Mouse (Mus musculus) CH12.LX (cell line): ENCODE results near the gene H3f3b. TPM values are rescaled to one million over a fixed set of nuclear protein-coding genes. Genes with fewer than 3 reads are reported as not detected.
A peak's percentile ranks its signal among the peaks of the same experiment; 100 is the strongest.

Source experiments
- DNase-seq: peaks from one replicate; pipeline ENCODE4 v3.0.0-alpha.2; 2013; ENCODE audit errors: extremely low read depth
- H3K27ac ChIP-seq: 2 replicates; pipeline ENCODE4 v1.5.1; 2012; ENCODE audit warnings: low read depth, mild to moderate bottlenecking, control low read depth, moderate library complexity; ENCODE audit not compliant: insufficient read depth
- H3K27me3 ChIP-seq: replicated peaks from 2 replicates; pipeline ENCODE3; 2012; ENCODE audit warnings: inconsistent platforms
- H3K36me3 ChIP-seq, 2 experiments: replicated peaks in 1 of 2; 2 replicates each; pipeline versions ENCODE3 to v1.6.1; 2012; ENCODE audit warnings: inconsistent platforms in 1 of 2, low read length in 1 of 2, mild to moderate bottlenecking in 1 of 2, mixed read lengths in 1 of 2, moderate library complexity in 1 of 2; ENCODE audit not compliant: control insufficient read depth in 1 of 2, insufficient read depth in 1 of 2
- H3K4me1 ChIP-seq, 2 experiments: 2 replicates each; pipeline ENCODE4 v1.6.1; 2012; ENCODE audit warnings: inconsistent platforms in 1 of 2, moderate library complexity in 1 of 2; ENCODE audit not compliant: insufficient read depth in 2 of 2, control insufficient read depth in 1 of 2
- H3K4me2 ChIP-seq: 2 replicates; pipeline ENCODE4 v1.6.1; 2012; ENCODE audit warnings: low read depth, mild to moderate bottlenecking, control low read depth; ENCODE audit not compliant: poor library complexity, insufficient read depth, severe bottlenecking
- H3K4me3 ChIP-seq, 3 experiments: fragments of 150-350 bp in 1 of 3; sonication (generic) in 1 of 3; replicated peaks in 1 of 3; 2 replicates each; pipeline versions ENCODE3 to v1.5.1; 2011 to 2012; ENCODE audit warnings: low read depth in 2 of 3, low read length in 2 of 3, mild to moderate bottlenecking in 2 of 3, moderate library complexity in 2 of 3, control low read depth in 1 of 3, improper control_type of control experiment in 1 of 3, inconsistent platforms in 1 of 3, mixed read lengths in 1 of 3; ENCODE audit not compliant: poor library complexity in 1 of 3
- H3K79me2 ChIP-seq: replicated peaks from 2 replicates; pipeline ENCODE4 v1.6.1; 2012; ENCODE audit warnings: mild to moderate bottlenecking, moderate library complexity; ENCODE audit not compliant: control insufficient read depth, poor library complexity, insufficient read depth, severe bottlenecking; ENCODE audit errors: extremely low read depth
- H3K9ac ChIP-seq: 2 replicates; pipeline ENCODE4 v1.6.1; 2012; ENCODE audit warnings: low read depth, mild to moderate bottlenecking, control low read depth, moderate library complexity; ENCODE audit not compliant: insufficient read depth
- H3K9me3 ChIP-seq: replicated peaks from 2 replicates; pipeline ENCODE3; 2012; ENCODE audit warnings: low read length, inconsistent platforms, mixed read lengths
- BHLHE40 ChIP-seq: IDR thresholded peaks from 2 replicates; pipeline ENCODE4 v1.6.1; 2011; ENCODE audit warnings: mild to moderate bottlenecking, low read depth, low read length, improper control_type of control experiment
- E2F4 ChIP-seq: IDR thresholded peaks from 2 replicates; pipeline ENCODE4 v1.6.1; 2011; ENCODE audit warnings: low read depth, low read length, improper control_type of control experiment; ENCODE audit not compliant: insufficient replicate concordance
- EP300 ChIP-seq: IDR thresholded peaks from 2 replicates; pipeline ENCODE4 v1.6.1; 2011; ENCODE audit warnings: low read length, improper control_type of control experiment
- KAT2A ChIP-seq: IDR thresholded peaks from 2 replicates; pipeline ENCODE4 v1.6.1; 2012; ENCODE audit warnings: low read length, improper control_type of control experiment, inconsistent platforms; ENCODE audit not compliant: insufficient replicate concordance
- MAFK ChIP-seq: IDR thresholded peaks from 2 replicates; pipeline ENCODE4 v1.6.1; 2011; ENCODE audit warnings: low read length, improper control_type of control experiment; ENCODE audit not compliant: insufficient replicate concordance
- MAX ChIP-seq: IDR thresholded peaks from 2 replicates; pipeline ENCODE4 v1.6.1; 2011; ENCODE audit warnings: low read length, improper control_type of control experiment
- MXI1 ChIP-seq: IDR thresholded peaks from 2 replicates; pipeline ENCODE4 v1.6.1; 2011; ENCODE audit warnings: mild to moderate bottlenecking, low read depth, low read length, improper control_type of control experiment
- MYC ChIP-seq: IDR thresholded peaks from 2 replicates; pipeline ENCODE4 v1.6.1; 2011; ENCODE audit warnings: low read depth, mild to moderate bottlenecking, improper control_type of control experiment, low read length
- NRF1 ChIP-seq: IDR thresholded peaks from 2 replicates; pipeline ENCODE4 v1.6.1; 2014; ENCODE audit warnings: low read depth, mild to moderate bottlenecking, inconsistent platforms, low read length, improper control_type of control experiment, moderate library complexity
- PAX5 ChIP-seq: IDR thresholded peaks from 2 replicates; pipeline ENCODE4 v1.6.1; 2012; ENCODE audit warnings: low read length, inconsistent platforms, mixed read lengths
- POLR2AphosphoS2 ChIP-seq: IDR thresholded peaks from 2 replicates; pipeline ENCODE4 v1.6.1; 2011; ENCODE audit warnings: low read depth, low read length, improper control_type of control experiment
- RCOR1 ChIP-seq: conservative IDR thresholded peaks from 2 replicates; pipeline ENCODE4 v1.6.1; 2012; ENCODE audit warnings: low read depth, mild to moderate bottlenecking, inconsistent platforms, low read length, improper control_type of control experiment
- TCF12 ChIP-seq: IDR thresholded peaks from 2 replicates; pipeline ENCODE4 v1.6.1; 2014; ENCODE audit warnings: low read depth, mild to moderate bottlenecking, inconsistent platforms, low read length, improper control_type of control experiment
- ZMIZ1 ChIP-seq: IDR thresholded peaks from 2 replicates; pipeline ENCODE4 v1.6.1; 2012; ENCODE audit warnings: low read depth, mild to moderate bottlenecking, inconsistent platforms, low read length, improper control_type of control experiment
- ZNF384 ChIP-seq: IDR thresholded peaks from 2 replicates; pipeline ENCODE4 v1.6.1; 2012; ENCODE audit warnings: low read depth, low read length, improper control_type of control experiment, inconsistent platforms
- dilution Hi-C: fragments of 300-500 bp; cut with MboI; formaldehyde crosslinking; loops from 2 replicates; pipeline ENCODE4 v1.14.3; 2020; ENCODE audit warnings: low sequenced_read_pairs; ENCODE audit not compliant: extremely low pct_unique_long_range_greater_than_20kb, extremely low pct_ligation_motif_present
- in situ Hi-C: fragments of 300-500 bp; cut with MboI; formaldehyde crosslinking; loops from 3 replicates; pipeline ENCODE4 v1.14.3; 2019; ENCODE audit warnings: low sequenced_read_pairs, low pct_ligation_motif_present, low pct_unique_long_range_greater_than_20kb, mixed read lengths
- polyA plus RNA-seq: library from polyadenylated mRNA; unstranded; fragments of >175 nt; gene quantifications from 2 replicates; pipeline ENCODE4 v1.2.1, GENCODE M21; 2012; ENCODE audit warnings: low read depth; ENCODE audit not compliant: insufficient read length
- total RNA-seq, 2 experiments: library from RNA; depleted of rRNA; stranded (reverse); fragments of 300-350 nt in 1 of 2; fragments of >200 nt in 1 of 2; gene quantifications; 2 replicates each; pipeline ENCODE4 v1.2.3; 2012 to 2014

Gene H3f3b
- total and polyA plus RNA-seq, 3 experiments = 340 to 889 (median 567) TPM

GRCm38 (mm10) chr11:115989686-115990085 lies 38.1 kb downstream of the H3f3b start:
- TF ChIP-seq NRF1 (peak; percentile 60), PAX5 (no peak)
- Histone ChIP-seq H3K79me2 (no peaks in the 10 kb centered on the region), H3K27me3 (peaks cover 49% of the 10 kb centered on the region), H3K4me3 (no peak overlapping the region), H3K36me3 (no peaks in the 10 kb centered on the region), H3K4me1 (peaks cover 2% of the 10 kb centered on the region in 2 experiments; a peak in 2 of 4 replicates), H3K27ac (no peak overlapping the region), H3K9me3 (no peaks in the 10 kb centered on the region), H3K9ac (no peak overlapping the region), H3K4me2 (no peak overlapping the region)
- in situ Hi-C loops (no loop called here), dilution Hi-C loops (no loop called here)
- no peak for DNase-seq

GRCm38 (mm10) chr11:115983291-115983690 lies 44.5 kb downstream of the H3f3b start:
- no peaks in the 10 kb centered on the region for H3K79me2 ChIP-seq
- no peak overlapping the region for H3K4me3 ChIP-seq
- no peak overlapping the region for H3K27ac ChIP-seq
- no peak for DNase-seq
- peaks cover 73% of the 10 kb centered on the region for H3K27me3 ChIP-seq
- no peak for TF ChIP-seq EP300
- no peak for TF ChIP-seq ZMIZ1
- no peak for TF ChIP-seq BHLHE40
- TF ChIP-seq MAX = no peak
- no peak for TF ChIP-seq ZNF384
- in situ Hi-C loops (no loop called here), dilution Hi-C loops (no loop called here)
- peaks cover 0 to 2% of the 10 kb centered on the region in 2 experiments; a peak in 1 of 4 replicates for H3K4me1 ChIP-seq
- peaks cover 8% of the 10 kb centered on the region for H3K9me3 ChIP-seq
- no peaks in the 10 kb centered on the region for H3K36me3 ChIP-seq
- no peak overlapping the region for H3K4me2 ChIP-seq
- H3K9ac ChIP-seq = no peak overlapping the region

- H3K4me3 ChIP-seq = no peak overlapping the region
- in situ Hi-C loops = no loop called here
- dilution Hi-C loops = no loop called here
Observed at GRCm38 (mm10) chr11:115982472-115982871, 45.3 kb downstream of the H3f3b start.

More at GRCm38 (mm10) chr11:115982472-115982871, 45.3 kb downstream of the H3f3b start:
- Histone ChIP-seq H3K27me3 (peaks cover 77% of the 10 kb centered on the region), H3K9me3 (peaks cover 8% of the 10 kb centered on the region), H3K27ac (no peak overlapping the region), H3K79me2 (no peaks in the 10 kb centered on the region), H3K4me1 (peaks cover 0 to 2% of the 10 kb centered on the region in 2 experiments; a peak in 1 of 4 replicates), H3K4me2 (no peak overlapping the region)
- TF ChIP-seq MAFK = no peak
- TF ChIP-seq MXI1 = no peak
- TF ChIP-seq E2F4 = no peak
- no peak for TF ChIP-seq MYC
- TF ChIP-seq RCOR1 = no peak
- no peak for TF ChIP-seq KAT2A
- TF ChIP-seq POLR2AphosphoS2 = no peak
- no peak for TF ChIP-seq TCF12
- TF ChIP-seq, all 38 proteins: peak for 0
- DNase-seq = no peak
- Histone ChIP-seq H3K9ac (no peak overlapping the region), H3K36me3 (no peaks in the 10 kb centered on the region)
